Mouse (Mus musculus): ENCODE measurements at regions not wholly inside any gene's neighbourhood (a gene's known extent, or its start where the extent isn't known, plus 50 kb on each side); places are given as distances from the start of the nearest gene placed in this dataset.

DNA sequence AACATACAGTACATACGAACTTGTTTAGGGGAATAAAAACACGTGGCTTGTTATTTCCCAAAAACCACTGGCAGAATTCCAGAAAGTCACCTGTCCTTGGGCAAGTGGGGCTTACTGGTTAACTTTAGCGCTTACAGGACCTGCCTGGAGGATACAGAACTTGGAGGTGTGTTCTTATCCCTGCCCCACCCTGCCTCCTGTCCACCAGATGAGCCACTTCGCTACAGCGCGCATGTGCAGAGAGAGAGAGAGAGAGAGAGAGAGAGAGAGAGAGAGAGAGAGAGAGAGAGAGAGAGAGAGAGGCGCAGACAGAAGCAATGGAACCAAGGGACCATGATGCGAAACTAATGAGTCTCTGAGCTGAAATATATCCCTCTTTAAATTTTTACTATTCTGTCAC is 214.7 kb upstream of the Pkdcc start:
- Histone ChIP-seq H3K9ac (replicated peaks; ENCODE audit: low read length, poor library complexity, severe bottlenecking) (no peak overlapping the region), H3K36me3 (ENCODE audit: insufficient read depth, low read length) (no peaks in the 10 kb centered on the region), H3K27ac (ENCODE audit: low read depth, low read length) (no peak overlapping the region), H3K4me2 (ENCODE audit: low read depth, low read length, poor library complexity, severe bottlenecking) (no peak overlapping the region), H3K27me3 (ENCODE audit: insufficient read depth, low read length) (no peaks in the 10 kb centered on the region), H3K9me3 (ENCODE audit: low read length) (no peaks in the 10 kb centered on the region), H3K4me3 (ENCODE audit: low read depth, low read length) (no peak overlapping the region), H3K4me1 (ENCODE audit: insufficient read depth, low read length) (no peaks in the 10 kb centered on the region)
- DNase-seq (ENCODE audit: low spot score) = no peak
- no peak for ATAC-seq (ENCODE audit: low FRiP score)
- 75% methylated on average over 8 of the region's 8 CpGs for WGBS
- no peak for TF ChIP-seq CTCF (IDR thresholded peaks at IDR 0.05)

DNA sequence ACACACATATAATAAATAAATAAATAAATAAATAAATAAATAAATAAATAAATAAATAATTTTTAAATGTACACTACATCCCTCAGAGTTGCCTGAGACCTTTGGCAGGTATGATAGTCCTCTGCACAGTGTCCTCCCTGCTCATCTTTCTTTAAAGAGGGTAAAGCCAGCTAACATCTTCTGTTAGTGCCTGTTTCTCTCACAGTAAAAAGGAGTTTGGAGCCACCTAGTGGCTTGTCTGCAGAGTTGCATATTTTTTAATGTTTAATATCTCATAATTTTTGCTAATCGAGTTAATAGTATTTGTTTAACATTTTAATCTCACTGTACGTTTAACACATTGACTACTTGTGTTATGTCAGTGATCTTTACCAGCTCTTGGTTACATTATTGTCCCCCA is 213.5 kb upstream of the Pkdcc start:
- H3K4me1 ChIP-seq (ENCODE audit: insufficient read depth, low read length) = no peaks in the 10 kb centered on the region
- 7% methylated on average over 2 of the region's 2 CpGs for WGBS
- DNase-seq (ENCODE audit: low spot score) (peak; percentile 81), ATAC-seq (ENCODE audit: low FRiP score) (peak; percentile 80)
- no peak overlapping the region for H3K27ac ChIP-seq (ENCODE audit: low read depth, low read length)
- H3K4me2 ChIP-seq (ENCODE audit: low read depth, low read length, poor library complexity, severe bottlenecking) = no peak overlapping the region
- H3K9me3 ChIP-seq (ENCODE audit: low read length) = no peaks in the 10 kb centered on the region
- peak; percentile 84 for TF ChIP-seq CTCF (IDR thresholded peaks at IDR 0.05)
- no peak overlapping the region for H3K9ac ChIP-seq (replicated peaks; ENCODE audit: low read length, poor library complexity, severe bottlenecking)
- H3K4me3 ChIP-seq (ENCODE audit: low read depth, low read length) = no peak overlapping the region
- no peaks in the 10 kb centered on the region for H3K27me3 ChIP-seq (ENCODE audit: insufficient read depth, low read length)
- no peaks in the 10 kb centered on the region for H3K36me3 ChIP-seq (ENCODE audit: insufficient read depth, low read length)

DNA sequence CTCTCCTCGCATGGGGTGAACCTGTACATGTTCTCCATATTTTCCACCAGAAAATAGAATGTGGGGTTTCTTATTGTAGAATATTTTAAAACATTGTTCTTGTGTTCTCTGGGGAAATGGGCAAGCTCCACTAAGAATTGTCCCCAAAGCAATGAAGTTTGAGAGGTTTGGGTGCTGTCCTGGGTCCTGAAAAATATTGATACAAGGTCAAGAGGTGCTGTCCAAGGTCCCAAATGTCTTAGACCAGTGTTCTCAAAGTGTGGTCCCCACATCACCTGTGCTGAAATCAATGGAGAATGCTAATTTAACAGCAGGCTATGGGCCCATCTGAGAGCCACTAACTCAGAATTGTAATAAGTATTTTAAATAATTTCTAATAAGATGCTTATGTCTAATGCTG is 204.2 kb upstream of the Pkdcc start:
- WGBS = 84% methylated on average over 1 of the region's 1 CpGs
- no peak overlapping the region for H3K27ac ChIP-seq (ENCODE audit: low read depth, low read length)
- DNase-seq (ENCODE audit: low spot score) = no peak
- TF ChIP-seq CTCF (IDR thresholded peaks at IDR 0.05) = no peak
- H3K4me3 ChIP-seq (ENCODE audit: low read depth, low read length) = no peak overlapping the region
- H3K4me2 ChIP-seq (ENCODE audit: low read depth, low read length, poor library complexity, severe bottlenecking) = no peak overlapping the region
- H3K9me3 ChIP-seq (ENCODE audit: low read length) = no peaks in the 10 kb centered on the region
- no peaks in the 10 kb centered on the region for H3K4me1 ChIP-seq (ENCODE audit: insufficient read depth, low read length)
- H3K9ac ChIP-seq (replicated peaks; ENCODE audit: low read length, poor library complexity, severe bottlenecking) = no peak overlapping the region
- H3K27me3 ChIP-seq (ENCODE audit: insufficient read depth, low read length) = no peaks in the 10 kb centered on the region
- ATAC-seq (ENCODE audit: low FRiP score) = no peak
- no peaks in the 10 kb centered on the region for H3K36me3 ChIP-seq (ENCODE audit: insufficient read depth, low read length)

DNA sequence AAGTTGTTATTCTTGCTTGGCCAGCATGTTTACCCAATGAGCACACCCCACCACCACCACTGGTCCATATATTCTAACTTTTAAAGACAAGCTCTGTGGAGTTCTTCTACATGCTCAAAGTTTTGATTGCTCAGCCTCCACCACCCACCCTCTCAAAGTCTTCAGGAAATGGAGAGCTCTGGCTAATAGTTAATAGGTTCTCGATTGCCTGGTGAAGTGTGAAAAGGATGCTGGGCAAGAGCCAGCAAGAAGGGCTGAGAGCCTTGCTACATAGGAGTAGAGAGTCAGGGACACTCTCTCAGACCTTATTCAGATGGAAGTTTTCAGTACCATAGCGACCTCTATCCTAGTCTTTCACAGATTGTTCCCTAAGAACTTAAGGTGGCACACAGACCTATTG is 199.4 kb upstream of the Pkdcc start:
- Histone ChIP-seq H3K4me1 (ENCODE audit: insufficient read depth, low read length) (no peaks in the 10 kb centered on the region), H3K27ac (ENCODE audit: low read depth, low read length) (no peak overlapping the region), H3K36me3 (ENCODE audit: insufficient read depth, low read length) (no peaks in the 10 kb centered on the region), H3K27me3 (ENCODE audit: insufficient read depth, low read length) (no peaks in the 10 kb centered on the region), H3K4me3 (ENCODE audit: low read depth, low read length) (no peak overlapping the region), H3K9ac (replicated peaks; ENCODE audit: low read length, poor library complexity, severe bottlenecking) (no peak overlapping the region), H3K9me3 (ENCODE audit: low read length) (no peaks in the 10 kb centered on the region), H3K4me2 (ENCODE audit: low read depth, low read length, poor library complexity, severe bottlenecking) (no peak overlapping the region)
- ATAC-seq (ENCODE audit: low FRiP score) = no peak
- WGBS = 63% methylated on average over 2 of the region's 2 CpGs
- no peak for TF ChIP-seq CTCF (IDR thresholded peaks at IDR 0.05)
- DNase-seq (ENCODE audit: low spot score) = no peak

DNA sequence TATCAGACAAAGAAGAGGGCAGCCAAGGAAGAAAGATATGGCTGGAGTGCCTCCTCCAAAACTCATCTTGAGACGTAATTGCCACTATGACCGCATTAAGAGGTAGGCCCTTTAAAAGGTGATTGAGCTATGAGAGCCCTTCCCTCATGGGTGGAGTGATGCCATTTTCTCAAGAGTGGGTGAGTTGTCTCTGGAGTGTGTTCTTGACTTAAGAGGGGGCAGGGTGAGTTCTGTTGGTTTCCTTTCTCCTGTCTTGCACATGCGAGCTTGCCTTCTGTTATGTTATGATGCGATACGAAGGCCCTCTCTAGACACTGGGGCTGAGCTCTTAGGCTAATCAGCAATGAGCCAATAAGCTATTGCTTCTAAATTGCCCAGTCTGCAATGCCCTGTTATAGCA is 198.2 kb upstream of the Pkdcc start:
- ATAC-seq (ENCODE audit: low FRiP score) = no peak

DNA sequence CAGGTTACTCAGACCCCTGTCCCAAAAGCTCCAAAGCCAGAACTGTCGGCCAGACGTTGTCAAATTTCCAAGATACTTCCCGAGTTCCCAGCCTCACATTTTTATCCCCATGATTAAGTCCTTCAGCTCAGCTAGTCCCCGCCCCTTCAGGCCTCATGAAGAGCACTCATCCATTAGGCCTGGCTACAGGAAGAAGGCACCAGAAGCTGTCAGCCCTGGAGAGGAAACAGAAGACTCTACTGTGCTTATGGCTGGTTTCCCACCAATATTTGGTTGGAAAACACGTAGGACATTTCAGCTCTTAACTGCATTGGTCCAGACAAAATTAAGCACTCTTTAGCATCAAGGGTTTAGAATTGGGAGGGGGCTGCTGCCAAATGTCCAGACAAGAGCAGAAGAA is 195.8 kb upstream of the Pkdcc start:
- Histone ChIP-seq H3K9me3 (ENCODE audit: low read length) (no peaks in the 10 kb centered on the region), H3K27me3 (ENCODE audit: insufficient read depth, low read length) (no peaks in the 10 kb centered on the region; the same call in 1 of the 2 replicates), H3K4me3 (ENCODE audit: low read depth, low read length) (no peak overlapping the region), H3K27ac (ENCODE audit: low read depth, low read length) (no peak overlapping the region), H3K36me3 (ENCODE audit: insufficient read depth, low read length) (no peaks in the 10 kb centered on the region), H3K9ac (replicated peaks; ENCODE audit: low read length, poor library complexity, severe bottlenecking) (no peak overlapping the region), H3K4me1 (ENCODE audit: insufficient read depth, low read length) (no peaks in the 10 kb centered on the region), H3K4me2 (ENCODE audit: low read depth, low read length, poor library complexity, severe bottlenecking) (no peak overlapping the region)
- 71% methylated on average over 5 of the region's 5 CpGs for WGBS
- ATAC-seq (ENCODE audit: low FRiP score) = no peak
- no peak for TF ChIP-seq CTCF (IDR thresholded peaks at IDR 0.05)
- no peak for DNase-seq (ENCODE audit: low spot score)

More for the DNA sequence above, 198.2 kb upstream of the Pkdcc start:
- DNase-seq (ENCODE audit: low spot score) = no peak
- H3K27me3 ChIP-seq (ENCODE audit: insufficient read depth, low read length) = no peaks in the 10 kb centered on the region
- H3K9me3 ChIP-seq (ENCODE audit: low read length) = no peaks in the 10 kb centered on the region
- H3K4me1 ChIP-seq (ENCODE audit: insufficient read depth, low read length) = no peaks in the 10 kb centered on the region
- WGBS = 95% methylated on average over 5 of the region's 5 CpGs
- no peak overlapping the region for H3K4me2 ChIP-seq (ENCODE audit: low read depth, low read length, poor library complexity, severe bottlenecking)
- H3K4me3 ChIP-seq (ENCODE audit: low read depth, low read length) = no peak overlapping the region
- H3K9ac ChIP-seq (replicated peaks; ENCODE audit: low read length, poor library complexity, severe bottlenecking) = no peak overlapping the region
- H3K27ac ChIP-seq (ENCODE audit: low read depth, low read length) = no peak overlapping the region
- TF ChIP-seq CTCF (IDR thresholded peaks at IDR 0.05) = no peak
- no peaks in the 10 kb centered on the region for H3K36me3 ChIP-seq (ENCODE audit: insufficient read depth, low read length)

Measured in midbrain, postnatal 0 days (tissue).